Mouse (Mus musculus): ENCODE measurements around the gene Matk.

Matk gene

GRCm38 (mm10) chr10:81285694-81286450, 33.1 kb downstream of the Matk start:
- in situ Hi-C loops (cut with MseI, MboI), result loop anchor here (5.0 kb wide), 1 partner anchor 56 kb away; the partner anchor contains the start of gene Gipc3 (in 2 of the 2)

- in situ Hi-C loops (cut with MseI, MboI), result loop anchor here (5.0 kb wide), 1 partner anchor 56 kb away; the partner anchor contains the start of gene Gipc3 (in 2 of the 2)
Observed at GRCm38 (mm10) chr10:81286586-81286985, 33.9 kb downstream of the Matk start.

- in situ Hi-C loops (cut with MseI, MboI), result loop anchor here (5.0 kb wide), 1 partner anchor 55 kb away; the partner anchor contains the start of gene Gipc3 (in 2 of the 2)
Observed at GRCm38 (mm10) chr10:81287513-81288157, 34.9 kb downstream of the Matk start.

GRCm38 (mm10) chr10:81288601-81289000, 35.9 kb downstream of the Matk start:
- in situ Hi-C loops (cut with MseI, MboI), result loop anchor here (5.0 kb wide), 1 partner anchor 54 kb away; the partner anchor contains the start of gene Gipc3 (in 2 of the 2)

- in situ Hi-C loops (cut with MseI, MboI), result loop anchor here (5.0 kb wide), 1 partner anchor 53 kb away; the partner anchor contains the start of gene Gipc3 (in 2 of the 2)
Observed at GRCm38 (mm10) chr10:81289278-81289677, 36.5 kb downstream of the Matk start.

GRCm38 (mm10) chr10:81289811-81290210, 37.1 kb downstream of the Matk start:
- in situ Hi-C loops (cut with MseI, MboI), result loop anchor here (5.0 kb wide), 1 partner anchor 52 kb away; the partner anchor contains the start of gene Gipc3 (in 2 of the 2)

GRCm38 (mm10) chr10:81290698-81291460, 38.1 kb downstream of the Matk start:
- in situ Hi-C loops (cut with MseI, MboI), result no loop called here

- in situ Hi-C loops (cut with MseI, MboI), result no loop called here
Observed at GRCm38 (mm10) chr10:81291511-81292104, 38.9 kb downstream of the Matk start, which contains the start of gene Tjp3. Tjp3 (minus strand) TSS chr10:81291581.

- in situ Hi-C loops (cut with MseI, MboI), result no loop called here
Observed at GRCm38 (mm10) chr10:81292554-81293333, 40.0 kb downstream of the Matk start, which contains the start of gene Pip5k1c. Pip5k1c (plus strand) TSS chr10:81292963.

- in situ Hi-C loops (cut with MseI, MboI), result no loop called here
Observed at GRCm38 (mm10) chr10:81293334-81294030, 40.7 kb downstream of the Matk start.

- in situ Hi-C loops (cut with MseI, MboI), result no loop called here
Observed at GRCm38 (mm10) chr10:81294442-81294841, 41.7 kb downstream of the Matk start.

- in situ Hi-C loops (cut with MseI, MboI), result no loop called here
Observed at GRCm38 (mm10) chr10:81295185-81295584, 42.5 kb downstream of the Matk start.

- in situ Hi-C loops (cut with MseI, MboI), result no loop called here
Observed at GRCm38 (mm10) chr10:81297246-81297645, 44.5 kb downstream of the Matk start.

GRCm38 (mm10) chr10:81297845-81298244, 45.1 kb downstream of the Matk start:
- in situ Hi-C loops (cut with MseI, MboI), result no loop called here

GRCm38 (mm10) chr10:81298369-81299100, 45.8 kb downstream of the Matk start:
- in situ Hi-C loops (cut with MseI, MboI), result no loop called here

GRCm38 (mm10) chr10:81299585-81300351, 47.0 kb downstream of the Matk start:
- in situ Hi-C loops (cut with MseI, MboI), result no loop called here

- in situ Hi-C loops (cut with MseI, MboI), result no loop called here
Observed at GRCm38 (mm10) chr10:81300352-81300907, 47.7 kb downstream of the Matk start.

GRCm38 (mm10) chr10:81301321-81301720, 48.6 kb downstream of the Matk start:
- in situ Hi-C loops (cut with MseI, MboI), result no loop called here

All from mouse trophoblast stem cell (cell line).